Mouse (Mus musculus) thymus, adult 2 months (tissue): Measurements from ENCODE around the gene Zpbp2.

ENCODE experiments used
- CTCF ChIP-seq: fragments of 200-500 bp; IDR thresholded peaks from 2 replicates; pipeline ENCODE4 v1.5.1; 2012; ENCODE audit warnings: mild to moderate bottlenecking, control low read depth, low read length, moderate library complexity, borderline replicate concordance; ENCODE audit not compliant: control insufficient read depth, poor library complexity, insufficient read depth; ENCODE audit errors: extremely low read depth
- POLR2A ChIP-seq: fragments of 200-500 bp; IDR thresholded peaks from 2 replicates; pipeline ENCODE4 v1.6.1; 2012; ENCODE audit warnings: mild to moderate bottlenecking, low read length, control low read depth, moderate library complexity; ENCODE audit not compliant: control insufficient read depth, poor library complexity, insufficient read depth; ENCODE audit errors: extremely low read depth

- TF ChIP-seq CTCF: no peak
- TF ChIP-seq POLR2A: no peak
Observed at GRCm38 (mm10) chr11:98584146-98584545, 33.2 kb downstream of the Zpbp2 start.
